Mouse (Mus musculus): Measurements from ENCODE around the gene Acox2.

- no peak for TF ChIP-seq POLR2A (IDR thresholded peaks at IDR 0.05; ENCODE audit: control insufficient read depth, low read depth, low read length)
- TF ChIP-seq CTCF (IDR thresholded peaks at IDR 0.05; ENCODE audit: control insufficient read depth, insufficient read depth, insufficient replicate concordance, low read depth, low read length) = peak; percentile 55; the same call in 1 of the 2 replicates
These were observed 75.8 kb downstream of the Acox2 start for GRCm38 (mm10) chr14:8183330-8183729.

Measured in testis, adult 2 months (tissue).